Mouse (Mus musculus) heart, adult 2 months (tissue): Measurements from ENCODE around the gene Sstr3. TPM values are rescaled to one million over a fixed set of nuclear protein-coding genes. Genes with fewer than 3 reads are reported as not detected.

Source experiments
- DNase-seq, 2 experiments: peaks; one replicate each; pipeline ENCODE4 v3.0.0; 2021
- H3K27ac ChIP-seq: fragments of 200-600 bp; 2 replicates; pipeline ENCODE4 v1.8.1; 2022
- H3K27me3 ChIP-seq: fragments of 200-500 bp; 2 replicates; pipeline ENCODE4 v1.6.1; 2012; ENCODE audit warnings: mild to moderate bottlenecking, low read length, inconsistent platforms, mixed read lengths; ENCODE audit not compliant: control insufficient read depth, insufficient read depth
- H3K36me3 ChIP-seq: fragments of 200-500 bp; 2 replicates; pipeline ENCODE4 v1.6.1; 2012; ENCODE audit warnings: low read length, inconsistent platforms; ENCODE audit not compliant: control insufficient read depth, insufficient read depth
- H3K4me1 ChIP-seq: fragments of 200-500 bp; 2 replicates; pipeline ENCODE4 v1.6.1; 2011; ENCODE audit warnings: low read length; ENCODE audit not compliant: control insufficient read depth, insufficient read depth
- H3K4me3 ChIP-seq: fragments of 200-600 bp; 2 replicates; pipeline ENCODE4 v1.8.1; 2022
- H3K79me2 ChIP-seq: fragments of 200-500 bp; replicated peaks from 2 replicates; pipeline ENCODE4 v1.6.1; 2012; ENCODE audit warnings: mild to moderate bottlenecking, inconsistent platforms, low read length, moderate library complexity, mixed read lengths; ENCODE audit not compliant: control insufficient read depth, insufficient read depth
- H3K9ac ChIP-seq: fragments of 200-500 bp; 2 replicates; pipeline ENCODE4 v1.6.1; 2012; ENCODE audit warnings: low read depth, mild to moderate bottlenecking, control low read depth, inconsistent platforms, low read length, mixed read lengths
- CTCF ChIP-seq: fragments of 200-600 bp; IDR thresholded peaks from 2 replicates; pipeline ENCODE4 v1.8.1; 2022; ENCODE audit warnings: antibody characterized with exemption, mild to moderate bottlenecking, moderate library complexity
- EP300 ChIP-seq: fragments of 200-500 bp; IDR thresholded peaks from 2 replicates; pipeline ENCODE4 v1.6.1; 2011; ENCODE audit warnings: low read depth, low read length, control low read depth; ENCODE audit not compliant: insufficient read depth
- POLR2A ChIP-seq: fragments of 200-500 bp; IDR thresholded peaks from 2 replicates; pipeline ENCODE4 v1.6.1; 2011; ENCODE audit warnings: mild to moderate bottlenecking, low read depth, low read length, control low read depth; ENCODE audit not compliant: insufficient read depth
- WGBS: fragments of 180-500 bp; shearing (Covaris S2); methylation state at CpG from one replicate; pipeline ENCODE4 v1.1.7; 2018; 5-methylcytosine and 5-hydroxymethylcytosine counted together
- intact Hi-C: fragments of 180-260 bp; cut with DNase I; formaldehyde crosslinking; loops from one replicate; pipeline ENCODE4 v1.15.1; 2025
- polyA plus RNA-seq: library from polyadenylated mRNA; depleted of rRNA; stranded (reverse); fragments of >200 nt; gene quantifications from 2 replicates; pipeline ENCODE4 v1.2.3, GENCODE M21; 2012
- total RNA-seq, 2 experiments: library from RNA; stranded (reverse); gene quantifications; 2 replicates each; pipeline ENCODE4 v1.2.3; 2021

Sstr3 gene
- total and polyA plus RNA-seq, 3 experiments: not detected

GRCm38 (mm10) chr15:78564764-78565435, 20.4 kb upstream of the Sstr3 start:
- DNase-seq: no peak
- no peak overlapping the region for H3K9ac ChIP-seq
- TF ChIP-seq EP300: no peak
- no peaks in the 10 kb centered on the region for H3K36me3 ChIP-seq
- no peaks in the 10 kb centered on the region for H3K79me2 ChIP-seq
- H3K27ac ChIP-seq: no peak overlapping the region
- intact Hi-C loops: no loop called here
- no peak overlapping the region for H3K4me3 ChIP-seq
- H3K27me3 ChIP-seq: no peaks in the 10 kb centered on the region
- H3K4me1 ChIP-seq: no peaks in the 10 kb centered on the region
- WGBS: 71% methylated on average over 11 of the region's 11 CpGs

DNA sequence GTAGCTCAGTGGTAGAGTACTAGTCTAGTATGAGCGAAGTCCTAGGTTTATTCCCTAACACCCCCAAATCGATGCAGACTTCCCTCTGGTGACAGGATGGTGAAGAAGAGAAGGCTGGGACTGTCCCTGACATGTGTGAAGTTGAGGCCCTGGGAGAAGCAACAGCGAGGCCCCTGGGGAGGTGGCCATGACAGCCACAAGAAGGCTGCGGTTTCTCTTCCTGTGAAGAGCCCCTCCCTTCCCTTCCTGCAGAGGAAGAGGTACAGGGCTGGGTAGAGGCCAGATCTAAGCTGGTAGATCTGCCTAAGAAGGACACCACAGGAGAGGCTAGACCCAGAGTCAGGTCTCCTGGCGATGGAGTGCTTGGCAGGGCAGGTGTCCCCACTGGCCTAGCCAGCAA, 19.5 kb upstream of the Sstr3 start:
- 70% methylated on average over 5 of the region's 5 CpGs for WGBS

GRCm38 (mm10) chr15:78563344-78563743, 18.9 kb upstream of the Sstr3 start:
- WGBS: 96% methylated on average over 3 of the region's 3 CpGs
- no peak overlapping the region for H3K9ac ChIP-seq
- no peaks in the 10 kb centered on the region for H3K27me3 ChIP-seq
- H3K36me3 ChIP-seq: no peaks in the 10 kb centered on the region
- H3K4me1 ChIP-seq: no peaks in the 10 kb centered on the region
- intact Hi-C loops: no loop called here
- H3K4me3 ChIP-seq: no peak overlapping the region
- TF ChIP-seq EP300: no peak
- no peak for TF ChIP-seq CTCF
- TF ChIP-seq POLR2A: no peak
- no peaks in the 10 kb centered on the region for H3K79me2 ChIP-seq
- no peak for DNase-seq
- H3K27ac ChIP-seq: no peak overlapping the region

More for the DNA sequence above, 19.5 kb upstream of the Sstr3 start:
- peak in 1 of 2 experiments; percentile 56 for DNase-seq
- H3K36me3 ChIP-seq: no peaks in the 10 kb centered on the region
- H3K9ac ChIP-seq: no peak overlapping the region
- TF ChIP-seq CTCF (no peak), POLR2A (no peak), EP300 (no peak)
- intact Hi-C loops: no loop called here
- H3K27ac ChIP-seq: no peak overlapping the region
- H3K79me2 ChIP-seq: no peaks in the 10 kb centered on the region
- H3K27me3 ChIP-seq: no peaks in the 10 kb centered on the region
- H3K4me1 ChIP-seq: no peaks in the 10 kb centered on the region
- no peak overlapping the region for H3K4me3 ChIP-seq

DNA sequence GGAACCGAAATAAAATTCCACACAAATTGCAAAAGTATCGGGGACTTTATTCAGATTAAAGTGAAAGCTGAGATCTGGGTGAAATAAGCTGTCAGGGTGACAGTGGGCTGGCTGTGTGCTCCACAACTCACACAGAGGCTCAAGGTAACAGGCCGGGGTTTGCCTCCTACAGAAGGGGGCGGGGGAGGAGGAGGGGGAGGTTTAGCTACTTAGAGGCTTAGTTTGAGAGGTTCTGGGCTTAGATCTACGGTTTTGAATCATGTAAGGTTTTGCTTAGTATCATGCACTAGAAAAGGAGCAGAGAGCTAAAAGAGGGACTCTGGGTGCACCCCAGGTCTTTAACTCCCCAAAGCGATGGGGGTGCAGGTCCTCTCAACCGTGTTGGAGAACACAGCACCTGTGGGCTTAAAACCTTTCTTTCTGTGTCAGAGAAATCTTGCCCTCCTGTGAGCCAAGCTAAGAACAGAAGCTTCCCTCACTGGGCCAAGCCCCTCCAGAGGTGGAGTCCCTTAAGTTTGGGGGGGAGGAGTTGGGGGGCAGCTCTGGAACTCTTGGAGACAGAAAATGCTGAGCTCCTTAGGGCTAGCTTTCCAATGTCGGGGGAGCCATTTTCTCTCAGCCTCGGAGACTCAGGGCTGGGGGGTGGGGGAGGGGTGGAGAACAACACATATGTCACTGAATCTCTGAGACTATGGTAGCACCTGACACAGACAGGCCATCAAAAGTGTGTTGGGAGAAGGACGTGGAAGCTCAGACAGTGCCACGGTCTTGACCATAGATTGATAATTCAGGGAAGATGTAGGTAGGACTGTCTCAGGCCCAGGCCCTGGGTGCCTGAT, 14.9 kb upstream of the Sstr3 start:
- 75% methylated on average over 11 of the region's 11 CpGs for WGBS
- intact Hi-C loops: no loop called here
- Histone ChIP-seq H3K9ac (no peak overlapping the region), H3K79me2 (no peaks in the 10 kb centered on the region), H3K27ac (no peak overlapping the region), H3K27me3 (no peaks in the 10 kb centered on the region), H3K4me3 (no peak overlapping the region), H3K36me3 (no peaks in the 10 kb centered on the region), H3K4me1 (no peaks in the 10 kb centered on the region)
- DNase-seq: no peak
- TF ChIP-seq POLR2A: no peak
- TF ChIP-seq EP300: no peak
- TF ChIP-seq CTCF: no peak

DNA sequence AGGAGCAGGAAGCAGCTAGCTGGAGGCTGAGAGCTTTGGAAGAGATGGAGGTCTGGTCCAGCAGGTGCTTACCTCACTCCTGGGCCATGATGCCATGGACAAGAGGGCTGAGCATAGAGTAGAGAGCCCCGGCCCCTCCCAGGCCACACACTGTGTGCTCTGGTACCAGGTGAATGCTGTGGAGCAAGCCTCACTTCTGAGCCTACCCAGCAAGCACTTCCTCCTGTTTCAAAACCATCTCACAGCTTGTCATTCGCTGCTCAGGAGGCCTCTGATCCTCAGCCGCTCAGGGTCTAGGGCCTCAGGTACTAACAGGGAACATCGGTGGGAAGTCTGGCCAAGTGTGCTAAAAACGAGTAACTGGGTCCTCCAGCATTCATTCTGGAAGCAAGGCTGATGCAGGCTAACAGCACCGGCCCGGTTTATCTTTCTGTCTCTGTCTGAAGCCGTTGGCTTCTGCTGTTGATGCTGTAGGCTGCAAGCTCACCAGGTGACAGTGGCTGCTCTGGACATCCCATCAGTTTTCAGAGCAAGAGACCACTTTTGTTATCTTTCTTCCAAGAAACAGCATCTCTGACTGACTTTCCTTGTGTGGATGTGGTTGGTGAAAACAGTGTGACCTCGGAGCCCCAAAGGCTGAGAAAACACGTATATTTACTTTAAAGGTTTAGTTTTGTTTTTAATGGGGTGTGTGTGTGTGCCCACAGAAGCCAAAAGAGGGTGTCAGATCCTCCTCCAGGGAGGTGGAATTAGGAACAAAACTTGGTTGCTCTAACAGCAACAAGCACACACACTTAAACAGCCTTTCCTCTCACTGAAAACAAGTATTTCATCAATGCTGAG, 13.4 kb upstream of the Sstr3 start:
- Histone ChIP-seq H3K27me3 (no peaks in the 10 kb centered on the region), H3K4me3 (no peak overlapping the region), H3K4me1 (no peaks in the 10 kb centered on the region), H3K36me3 (no peaks in the 10 kb centered on the region), H3K9ac (no peak overlapping the region), H3K79me2 (no peaks in the 10 kb centered on the region), H3K27ac (no peak overlapping the region)
- intact Hi-C loops: no loop called here
- no peak for TF ChIP-seq CTCF
- TF ChIP-seq POLR2A: no peak
- no peak for TF ChIP-seq EP300
- DNase-seq: no peak
- 64% methylated on average over 10 of the region's 10 CpGs for WGBS
